Mouse (Mus musculus) C2C12 (cell line): ENCODE measurements around the gene Siae. TPM values are rescaled to one million over a fixed set of nuclear protein-coding genes. Genes with fewer than 3 reads are reported as not detected.

Experiments used
- H3K27me3 ChIP-seq: one replicate; pipeline ENCODE4 v1.6.1; 2011; ENCODE audit not compliant: control insufficient read depth, insufficient read depth, insufficient read length
- H3K36me3 ChIP-seq: one replicate; pipeline ENCODE4 v1.6.1; 2011; ENCODE audit not compliant: control insufficient read depth, insufficient read depth
- H3K4me3 ChIP-seq: one replicate; pipeline ENCODE4 v1.5.1; 2011; ENCODE audit warnings: mild to moderate bottlenecking, control low read depth; ENCODE audit not compliant: poor library complexity, insufficient read depth, severe bottlenecking
- H3K79me2 ChIP-seq: one replicate; pipeline ENCODE4 v1.6.1; 2011; ENCODE audit not compliant: control insufficient read depth, insufficient read depth
- H3K79me3 ChIP-seq: one replicate; pipeline ENCODE4 v1.6.1; 2011; ENCODE audit warnings: low read depth, control low read depth
- H3ac ChIP-seq: one replicate; pipeline ENCODE3; 2011; ENCODE audit warnings: low read depth; ENCODE audit not compliant: control insufficient read depth, insufficient read length
- CEBPB ChIP-seq: IDR thresholded peaks from one replicate; pipeline ENCODE4 v1.6.1; 2011; ENCODE audit warnings: low read depth, mild to moderate bottlenecking, control low read depth, moderate library complexity
- CTCF ChIP-seq: IDR thresholded peaks from one replicate; pipeline ENCODE4 v1.5.1; 2011; ENCODE audit not compliant: control insufficient read depth, insufficient read depth, insufficient read length
- FOSL1 ChIP-seq: IDR thresholded peaks from one replicate; pipeline ENCODE4 v1.8.0; 2011; ENCODE audit warnings: mild to moderate bottlenecking, low read length; ENCODE audit not compliant: poor library complexity, insufficient read depth, severe bottlenecking
- MAX ChIP-seq: IDR thresholded peaks from one replicate; pipeline ENCODE4 v1.6.1; 2011; ENCODE audit warnings: mild to moderate bottlenecking, control low read depth
- MYOD1 ChIP-seq: IDR thresholded peaks from one replicate; pipeline ENCODE4 v1.6.1; 2011; ENCODE audit warnings: low read depth; ENCODE audit not compliant: control insufficient read depth, insufficient read length
- MYOG ChIP-seq: IDR thresholded peaks from one replicate; pipeline ENCODE4 v1.6.1; 2011; ENCODE audit not compliant: control insufficient read depth, insufficient read length; ENCODE audit errors: extremely low read depth
- USF1 ChIP-seq: IDR thresholded peaks from one replicate; pipeline ENCODE4 v1.6.1; 2011; ENCODE audit warnings: low read depth, mild to moderate bottlenecking, control low read depth, moderate library complexity
- polyA plus RNA-seq: library from polyadenylated mRNA; unstranded; fragments of >200 nt; fragmentation: generic; extraction: Trizol; gene quantifications from one replicate; pipeline ENCODE4 v1.2.1, GENCODE M21; 2012; ENCODE audit warnings: missing spikeins

Siae gene
- polyA plus RNA-seq, 1 experiment = 0.51 TPM

DNA sequence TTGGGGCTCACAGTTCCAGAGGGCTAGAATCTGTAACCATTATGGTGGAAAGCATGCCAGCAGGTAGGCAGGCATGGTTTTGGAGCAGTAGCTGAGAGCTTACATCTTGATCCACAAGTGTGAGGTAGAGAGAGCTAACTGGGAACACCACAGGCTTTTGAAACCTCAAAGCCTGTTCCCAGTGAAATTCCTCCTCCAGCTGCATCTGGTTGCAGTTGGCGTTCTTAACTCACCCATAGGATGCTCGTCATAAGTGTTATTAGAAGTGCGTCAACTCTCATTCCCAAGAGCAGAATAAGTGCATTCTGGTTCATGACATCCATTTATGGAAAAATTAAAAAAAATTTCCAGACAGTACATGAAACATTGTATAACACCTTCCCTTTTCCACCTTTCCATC lies 38.2 kb downstream of the Siae start:
- Histone ChIP-seq H3K79me3 (no peaks in the 10 kb centered on the region), H3ac (no peak overlapping the region), H3K27me3 (peaks cover 3% of the 10 kb centered on the region), H3K36me3 (no peaks in the 10 kb centered on the region), H3K79me2 (no peaks in the 10 kb centered on the region), H3K4me3 (no peak overlapping the region)
- TF ChIP-seq FOSL1 (no peak), MAX (no peak), USF1 (no peak), MYOD1 (no peak), CEBPB (no peak), CTCF (no peak), MYOG (no peak)

GRCm38 (mm10) chr9:37595570-37595969 lies 40.1 kb downstream of the Siae start:
- Histone ChIP-seq H3K79me3 (no peaks in the 10 kb centered on the region), H3K27me3 (peaks cover 3% of the 10 kb centered on the region), H3K4me3 (no peak overlapping the region), H3K79me2 (no peaks in the 10 kb centered on the region), H3K36me3 (no peaks in the 10 kb centered on the region), H3ac (no peak overlapping the region)
- TF ChIP-seq CEBPB (no peak), CTCF (no peak), MYOG (no peak), USF1 (no peak), MYOD1 (no peak), MAX (no peak), FOSL1 (no peak)

- Histone ChIP-seq H3K27me3 (no peaks in the 10 kb centered on the region), H3K36me3 (no peaks in the 10 kb centered on the region), H3ac (no peak overlapping the region), H3K4me3 (no peak overlapping the region), H3K79me2 (no peaks in the 10 kb centered on the region), H3K79me3 (no peaks in the 10 kb centered on the region)
- TF ChIP-seq USF1 (no peak), MYOG (no peak), CEBPB (no peak), MYOD1 (no peak), FOSL1 (no peak), CTCF (no peak), MAX (no peak)
Observed at GRCm38 (mm10) chr9:37598637-37599036, 43.1 kb downstream of the Siae start.

GRCm38 (mm10) chr9:37600538-37601205 lies 45.2 kb downstream of the Siae start:
- no peak for TF ChIP-seq CTCF
- TF ChIP-seq FOSL1 = no peak
- TF ChIP-seq MYOG = no peak
- TF ChIP-seq CEBPB = no peak
- no peak for TF ChIP-seq USF1
- TF ChIP-seq MAX = no peak
- TF ChIP-seq MYOD1 = no peak
- Histone ChIP-seq H3K36me3 (no peaks in the 10 kb centered on the region), H3K4me3 (no peak overlapping the region), H3K79me3 (no peaks in the 10 kb centered on the region), H3K27me3 (no peaks in the 10 kb centered on the region), H3ac (no peak overlapping the region), H3K79me2 (no peaks in the 10 kb centered on the region)

DNA sequence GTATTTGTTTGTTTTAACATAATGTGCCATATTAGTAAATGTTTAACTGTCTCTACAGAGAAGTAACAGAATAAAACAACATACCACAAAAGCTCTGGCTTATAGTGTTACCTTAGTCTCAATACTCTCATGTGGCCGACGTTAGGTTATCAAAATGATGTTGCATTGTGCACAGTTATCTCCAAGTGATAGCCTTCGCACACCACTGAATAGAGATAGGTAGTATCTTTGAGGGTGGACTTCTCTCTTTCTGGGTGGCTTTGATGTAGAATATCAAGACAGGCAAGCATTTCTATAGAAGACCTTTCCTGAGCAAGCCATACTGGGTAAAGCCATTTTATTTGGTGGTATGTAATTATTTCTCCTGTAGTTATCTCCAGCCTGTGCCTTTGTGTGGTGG lies 49.6 kb downstream of the Siae start:
- no peak overlapping the region for H3ac ChIP-seq
- no peak overlapping the region for H3K4me3 ChIP-seq
- no peaks in the 10 kb centered on the region for H3K27me3 ChIP-seq
- TF ChIP-seq FOSL1 = no peak
- no peaks in the 10 kb centered on the region for H3K79me3 ChIP-seq
- no peaks in the 10 kb centered on the region for H3K36me3 ChIP-seq
- no peaks in the 10 kb centered on the region for H3K79me2 ChIP-seq

DNA sequence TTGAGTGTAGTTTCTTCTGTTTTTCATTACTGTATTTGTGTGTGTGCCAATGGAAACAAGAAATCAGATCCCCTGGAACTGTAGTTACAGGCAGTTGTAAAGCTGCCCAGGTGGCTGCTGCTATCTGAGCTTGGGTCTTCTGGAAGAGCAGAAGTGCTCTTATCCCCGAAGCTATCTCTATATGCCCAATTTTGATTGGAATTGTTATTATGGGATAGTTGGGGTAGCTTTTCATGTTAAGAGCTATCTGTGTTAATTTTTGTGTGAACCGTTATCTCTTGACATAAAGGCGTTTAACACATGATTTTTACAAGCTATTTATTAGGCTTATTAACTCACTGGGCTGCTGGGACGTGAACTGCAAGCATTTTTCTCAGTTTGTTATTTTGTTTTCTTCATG lies 54.1 kb downstream of the Siae start:
- no peaks in the 10 kb centered on the region for H3K27me3 ChIP-seq
- H3ac ChIP-seq = no peak overlapping the region
- H3K79me3 ChIP-seq = no peaks in the 10 kb centered on the region
- H3K79me2 ChIP-seq = no peaks in the 10 kb centered on the region
- H3K4me3 ChIP-seq = no peak overlapping the region
- H3K36me3 ChIP-seq = no peaks in the 10 kb centered on the region
- TF ChIP-seq CEBPB (no peak), USF1 (no peak), FOSL1 (no peak), MAX (no peak), MYOD1 (no peak), CTCF (no peak), MYOG (no peak)
